Mouse (Mus musculus) forebrain, embryonic 14.5 days (tissue): ENCODE measurements at regions not wholly inside any gene's neighbourhood (a gene's known extent, or its start where the extent isn't known, plus 50 kb on each side); places are given as distances from the start of the nearest gene placed in this dataset.

Experiments
- ATAC-seq: fragments of 200-750 bp; cut with Nextera tagmentation; 2 replicates; pipeline ENCODE4 v1.8.0; 2017; ENCODE audit warnings: mild to moderate bottlenecking, moderate library complexity
- DNase-seq: peaks from one replicate; pipeline ENCODE4 v3.0.0-alpha.2; 2015; ENCODE audit warnings: low spot score
- H3K27ac ChIP-seq: fragments of 300-500 bp; sonication (generic); 2 replicates; pipeline ENCODE4 v1.5.1; 2014; ENCODE audit warnings: low read depth, mild to moderate bottlenecking, control low read depth, low read length, moderate library complexity
- H3K27me3 ChIP-seq: fragments of 300-500 bp; sonication (generic); replicated peaks from 2 replicates; pipeline ENCODE4 v1.6.1; 2014; ENCODE audit warnings: low read length, control low read depth, mixed read lengths; ENCODE audit not compliant: control insufficient read depth, insufficient read depth
- H3K36me3 ChIP-seq: fragments of 300-500 bp; sonication (generic); 2 replicates; pipeline ENCODE4 v1.6.1; 2014; ENCODE audit warnings: low read length, control low read depth; ENCODE audit not compliant: control insufficient read depth, insufficient read depth
- H3K4me1 ChIP-seq: fragments of 300-500 bp; sonication (generic); 2 replicates; pipeline ENCODE4 v1.6.1; 2014; ENCODE audit warnings: antibody characterized with exemption, low read length, control low read depth; ENCODE audit not compliant: control insufficient read depth, insufficient read depth
- H3K4me2 ChIP-seq: fragments of 300-500 bp; sonication (generic); 2 replicates; pipeline ENCODE4 v1.6.1; 2014; ENCODE audit warnings: mild to moderate bottlenecking, control low read depth, low read length
- H3K4me3 ChIP-seq: fragments of 300-500 bp; sonication (generic); 2 replicates; pipeline ENCODE4 v1.5.1; 2014; ENCODE audit warnings: low read depth, low read length, control low read depth
- H3K9ac ChIP-seq: fragments of 300-500 bp; sonication (generic); 2 replicates; pipeline ENCODE4 v1.6.1; 2014; ENCODE audit warnings: mild to moderate bottlenecking, low read length, control low read depth, moderate library complexity
- H3K9me3 ChIP-seq: fragments of 300-500 bp; sonication (generic); replicated peaks from 2 replicates; pipeline ENCODE4 v1.6.1; 2016; ENCODE audit warnings: low read length, control low read depth, mixed read lengths; ENCODE audit not compliant: control insufficient read depth
- WGBS: fragments of 180-500 bp; shearing (Covaris S2); extraction: QIAGEN DNeasy Blood & Tissue Kit; methylation state at CpG from one replicate; pipeline ENCODE4 v1.1.7; 2014; 5-methylcytosine and 5-hydroxymethylcytosine counted together

DNA sequence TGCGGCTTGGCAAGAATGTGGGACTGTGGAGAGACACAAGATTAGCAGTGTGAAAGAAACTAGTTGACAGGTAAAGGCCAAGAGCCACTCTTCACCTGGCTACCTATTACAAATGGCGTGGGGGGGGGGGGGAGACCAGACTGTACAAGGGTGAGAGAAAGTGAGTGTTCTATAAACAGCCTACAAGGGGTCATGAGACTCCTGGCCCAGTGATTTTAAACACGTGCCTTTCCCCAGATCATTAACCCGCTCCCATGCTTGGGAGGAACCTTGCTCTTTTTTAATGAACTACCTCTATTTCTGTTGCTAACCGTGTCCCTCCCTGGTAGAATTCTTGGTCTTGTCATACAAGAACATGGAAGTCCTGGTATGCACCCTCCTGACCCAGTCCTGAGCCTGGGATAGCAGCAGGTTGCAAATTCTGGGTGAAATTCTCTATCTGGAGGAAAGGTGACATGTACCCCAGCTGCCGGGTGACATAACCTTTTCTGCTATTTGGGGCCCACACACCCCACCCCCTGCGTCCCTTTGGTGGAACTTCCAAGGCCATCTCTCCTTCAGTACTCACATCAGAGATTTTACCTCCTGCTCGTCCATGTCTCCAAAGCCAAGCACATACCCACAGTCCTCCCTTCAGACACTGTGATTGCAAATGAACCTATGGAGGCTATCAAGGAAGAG lies 340.8 kb upstream of the Hs6st1 start:
- Histone ChIP-seq H3K4me2 (no peak overlapping the region), H3K9me3 (no peaks in the 10 kb centered on the region), H3K27me3 (no peaks in the 10 kb centered on the region), H3K9ac (no peak overlapping the region), H3K27ac (no peak overlapping the region), H3K36me3 (no peaks in the 10 kb centered on the region), H3K4me3 (no peak overlapping the region), H3K4me1 (no peaks in the 10 kb centered on the region)
- ATAC-seq: no peak
- WGBS: 91% methylated on average over 8 of the region's 8 CpGs
- DNase-seq: no peak

DNA sequence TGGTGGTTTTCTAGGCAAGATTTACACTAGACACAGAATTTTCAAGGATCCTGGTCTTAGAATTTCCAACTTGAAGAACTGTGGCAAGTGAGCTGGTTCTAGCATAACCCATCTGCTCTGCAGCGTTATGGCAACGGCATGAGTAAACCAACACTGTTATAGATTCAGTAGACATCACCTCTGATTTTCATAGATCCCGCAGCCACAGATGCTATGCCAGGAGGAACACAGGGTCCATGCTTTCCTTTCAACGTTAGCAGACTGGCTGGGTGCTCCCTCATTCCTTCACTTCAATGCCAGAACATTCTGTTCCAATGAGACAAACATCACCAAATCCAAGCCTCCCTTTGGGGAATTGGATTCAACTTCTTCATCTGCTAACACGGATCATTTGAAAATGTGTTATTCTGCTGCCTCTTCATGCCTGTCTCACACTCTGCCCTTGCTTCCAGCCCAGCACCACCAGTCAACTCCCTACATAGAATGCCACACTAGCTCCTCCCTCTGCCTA lies 338.4 kb upstream of the Hs6st1 start:
- DNase-seq (peak; percentile 7), ATAC-seq (no peak; the same call in 1 of the 2 replicates)
- H3K4me3 ChIP-seq: no peak overlapping the region
- 87% methylated on average over 5 of the region's 5 CpGs for WGBS
- H3K27me3 ChIP-seq: no peaks in the 10 kb centered on the region
- no peaks in the 10 kb centered on the region for H3K9me3 ChIP-seq
- no peaks in the 10 kb centered on the region for H3K4me1 ChIP-seq
- H3K4me2 ChIP-seq: no peak overlapping the region
- no peaks in the 10 kb centered on the region for H3K36me3 ChIP-seq
- H3K9ac ChIP-seq: no peak overlapping the region
- H3K27ac ChIP-seq: no peak overlapping the region

DNA sequence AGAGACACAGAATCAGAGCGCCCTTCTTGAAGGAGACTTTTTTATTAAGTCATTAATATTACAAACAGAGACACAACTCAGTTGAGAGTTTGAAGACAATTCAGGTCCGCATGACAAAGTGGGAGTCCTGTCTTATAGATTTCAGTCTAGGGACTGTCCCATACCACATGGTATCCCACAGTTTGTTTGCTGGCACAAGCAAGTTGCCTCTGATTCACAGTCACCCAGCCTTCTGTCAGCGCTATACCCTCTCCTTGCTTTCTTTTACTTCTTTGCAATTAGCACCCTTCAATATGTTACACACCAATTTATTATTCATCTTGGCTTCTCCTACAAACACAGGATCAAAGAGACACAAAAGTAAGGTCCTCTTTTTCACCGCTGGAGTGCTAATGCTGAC lies 337.9 kb upstream of the Hs6st1 start:
- Histone ChIP-seq H3K9me3 (no peaks in the 10 kb centered on the region), H3K27ac (no peak overlapping the region), H3K4me2 (no peak overlapping the region), H3K27me3 (no peaks in the 10 kb centered on the region), H3K4me1 (no peaks in the 10 kb centered on the region), H3K4me3 (no peak overlapping the region), H3K36me3 (no peaks in the 10 kb centered on the region), H3K9ac (no peak overlapping the region)
- WGBS: 72% methylated on average over 4 of the region's 4 CpGs
- ATAC-seq: no peak; the same call in 1 of the 2 replicates
- DNase-seq: peak; percentile 18

DNA sequence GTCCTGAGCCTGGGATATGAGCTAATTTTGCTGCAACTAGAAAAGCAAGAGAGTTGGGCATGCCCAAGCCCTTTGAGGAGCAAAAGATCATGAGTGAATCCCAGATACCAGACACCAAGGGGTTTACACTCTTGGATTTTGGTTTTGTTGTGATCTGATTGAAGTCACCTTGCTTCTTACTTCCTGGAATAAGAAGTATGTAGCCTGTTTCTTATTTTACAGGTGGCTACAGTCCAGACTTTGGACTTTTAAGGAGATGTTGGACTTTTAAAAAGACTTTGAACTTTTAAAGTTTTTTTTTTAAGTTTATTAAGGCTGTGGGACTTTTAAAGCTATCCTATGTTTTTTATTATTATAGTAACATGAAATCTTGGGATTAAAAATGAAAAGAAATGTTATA lies 332.0 kb upstream of the Hs6st1 start:
- Histone ChIP-seq H3K9me3 (no peaks in the 10 kb centered on the region), H3K36me3 (no peaks in the 10 kb centered on the region), H3K4me1 (no peaks in the 10 kb centered on the region), H3K4me3 (no peak overlapping the region), H3K4me2 (no peak overlapping the region), H3K9ac (no peak overlapping the region), H3K27me3 (no peaks in the 10 kb centered on the region), H3K27ac (no peak overlapping the region)
- ATAC-seq (no peak), DNase-seq (no peak)

DNA sequence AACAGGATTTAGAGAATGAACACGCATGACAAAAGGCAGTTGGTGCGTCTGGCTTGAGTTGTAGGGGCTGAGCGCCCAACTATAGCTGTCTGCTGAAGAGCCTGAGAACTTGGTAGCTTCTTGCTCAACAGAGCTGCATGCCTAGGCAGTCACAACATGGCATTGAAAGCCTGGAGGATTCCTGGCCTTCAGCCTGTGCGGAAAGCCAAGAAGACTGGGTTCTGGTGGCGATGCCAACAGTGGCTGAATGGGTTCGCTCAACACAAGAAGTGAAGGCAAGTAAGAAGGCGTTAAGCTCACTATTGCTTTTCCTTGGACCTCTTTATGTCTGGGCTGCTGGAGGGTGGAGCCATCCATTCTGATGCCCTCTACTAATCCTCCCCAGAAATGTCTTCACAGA lies 318.6 kb upstream of the Hs6st1 start:
- ATAC-seq (0 out of 2 replicates have a peak, but pooled peaks have one; percentile 4), DNase-seq (peak; percentile 19)
- peaks cover 5% of the 10 kb centered on the region for H3K4me1 ChIP-seq
- H3K4me3 ChIP-seq: no peak overlapping the region
- no peak overlapping the region for H3K4me2 ChIP-seq
- no peaks in the 10 kb centered on the region; the same call in 1 of the 2 replicates for H3K27me3 ChIP-seq
- no peaks in the 10 kb centered on the region for H3K9me3 ChIP-seq
- H3K36me3 ChIP-seq: no peaks in the 10 kb centered on the region
- no peak overlapping the region for H3K27ac ChIP-seq
- 74% methylated on average over 7 of the region's 7 CpGs for WGBS
- H3K9ac ChIP-seq: no peak overlapping the region

DNA sequence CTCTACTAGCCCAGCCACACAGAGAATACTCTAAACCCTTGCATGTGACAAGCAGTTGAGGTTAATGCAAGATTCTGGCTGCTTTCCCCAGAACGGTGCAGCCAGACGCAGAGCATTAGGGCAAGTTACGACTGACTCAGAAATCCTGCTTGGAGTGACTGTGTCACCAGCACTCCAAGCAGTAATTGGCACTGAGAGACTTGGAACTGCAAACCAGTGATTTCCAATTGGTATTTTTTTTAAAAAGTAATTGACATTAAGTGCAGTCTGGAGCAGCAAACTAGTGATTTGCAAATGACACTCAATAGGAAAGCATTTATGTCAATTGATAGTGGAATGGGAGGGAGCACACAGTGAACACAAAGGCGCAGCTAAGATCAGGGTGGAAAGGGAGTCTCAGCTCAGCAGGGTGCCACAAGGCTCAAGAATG lies 318.1 kb upstream of the Hs6st1 start:
- DNase-seq (peak; percentile 81), ATAC-seq (peak; percentile 79)
- Histone ChIP-seq H3K27me3 (no peaks in the 10 kb centered on the region; the same call in 1 of the 2 replicates), H3K27ac (no peak overlapping the region), H3K4me1 (peaks cover 5% of the 10 kb centered on the region), H3K9me3 (no peaks in the 10 kb centered on the region), H3K4me3 (no peak overlapping the region), H3K9ac (no peak overlapping the region), H3K4me2 (no peak overlapping the region), H3K36me3 (no peaks in the 10 kb centered on the region)
- WGBS: 11% methylated on average over 4 of the region's 4 CpGs

DNA sequence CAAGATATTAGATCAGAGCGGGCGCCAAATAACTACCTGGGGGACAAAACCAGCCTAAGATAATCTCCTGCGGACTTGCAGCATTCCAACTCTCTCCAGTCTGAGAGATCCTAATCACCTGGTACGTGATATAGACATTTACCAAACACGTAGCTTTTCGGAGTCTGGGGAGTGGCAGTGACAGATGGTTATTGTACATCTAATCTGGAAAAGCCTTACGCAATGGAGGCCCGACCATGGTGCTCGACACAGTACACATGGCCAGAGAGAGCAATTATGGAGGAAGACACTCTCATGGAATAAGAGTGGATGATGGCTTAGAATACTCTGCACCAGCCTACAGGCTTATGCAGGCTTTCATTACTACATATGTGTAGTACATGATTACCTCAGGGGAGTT lies 315.6 kb upstream of the Hs6st1 start:
- 94% methylated on average over 9 of the region's 9 CpGs for WGBS
- Histone ChIP-seq H3K9me3 (0 out of 2 replicates have a peak, but pooled peaks cover 2% of the 10 kb centered on the region), H3K27me3 (no peaks in the 10 kb centered on the region), H3K27ac (no peak overlapping the region), H3K4me3 (no peak overlapping the region), H3K4me1 (peaks cover 5% of the 10 kb centered on the region), H3K4me2 (no peak overlapping the region), H3K9ac (no peak overlapping the region), H3K36me3 (no peaks in the 10 kb centered on the region)
- ATAC-seq (no peak), DNase-seq (no peak)

DNA sequence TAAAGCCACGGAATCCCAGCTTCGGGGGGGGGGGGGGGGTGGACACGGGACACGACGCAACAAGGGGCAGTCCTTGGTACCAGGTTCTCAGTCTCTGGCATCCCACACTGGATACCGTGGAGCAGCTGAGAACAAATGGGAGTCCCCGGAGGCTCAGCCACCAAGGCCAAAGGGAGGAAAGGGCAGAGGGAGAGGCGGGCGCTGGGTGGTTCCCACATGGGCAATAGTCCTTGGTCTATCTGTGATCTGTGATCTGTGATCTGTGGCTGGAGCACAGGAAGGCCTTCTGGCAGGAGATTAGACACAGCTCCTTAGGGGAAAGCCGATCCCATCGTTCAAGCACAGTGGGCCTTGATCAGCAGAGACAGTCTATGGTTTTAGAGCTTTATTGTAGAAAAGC lies 314.0 kb upstream of the Hs6st1 start:
- Histone ChIP-seq H3K4me2 (no peak overlapping the region), H3K9ac (no peak overlapping the region)

DNA sequence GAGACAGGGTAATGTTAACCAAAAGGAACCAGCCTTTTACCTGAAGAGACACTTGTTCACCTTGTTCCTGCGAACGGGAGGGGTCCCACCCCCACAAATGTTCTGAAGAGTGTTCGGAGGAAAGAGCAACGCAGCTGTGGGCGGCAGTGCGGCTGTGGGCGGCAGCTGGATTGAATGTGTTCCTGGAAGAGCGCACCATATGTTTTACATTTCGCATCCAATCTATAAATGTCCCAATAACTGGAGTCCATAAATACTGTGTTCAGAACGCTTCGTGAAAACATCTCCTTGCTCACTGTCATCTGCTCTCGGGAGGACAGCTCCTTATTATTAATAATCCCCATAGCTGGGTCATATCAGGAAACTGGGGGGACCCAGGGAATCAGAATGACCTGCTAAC lies 309.2 kb upstream of the Hs6st1 start:
- Histone ChIP-seq H3K27me3 (no peaks in the 10 kb centered on the region), H3K9ac (no peak overlapping the region), H3K4me1 (no peaks in the 10 kb centered on the region), H3K36me3 (no peaks in the 10 kb centered on the region), H3K9me3 (0 out of 2 replicates have a peak, but pooled peaks cover 2% of the 10 kb centered on the region), H3K27ac (no peak overlapping the region), H3K4me3 (no peak overlapping the region), H3K4me2 (no peak overlapping the region)
- WGBS: 92% methylated on average over 12 of the region's 12 CpGs
- DNase-seq (no peak), ATAC-seq (no peak)

More for the DNA sequence above, 314.0 kb upstream of the Hs6st1 start:
- H3K27me3 ChIP-seq: no peaks in the 10 kb centered on the region
- DNase-seq (no peak), ATAC-seq (no peak)
- peaks cover 5% of the 10 kb centered on the region for H3K4me1 ChIP-seq
- 0 out of 2 replicates have a peak, but pooled peaks cover 2% of the 10 kb centered on the region for H3K9me3 ChIP-seq
- no peaks in the 10 kb centered on the region for H3K36me3 ChIP-seq
- 88% methylated on average over 7 of the region's 11 CpGs for WGBS
- no peak overlapping the region for H3K4me3 ChIP-seq
- H3K27ac ChIP-seq: no peak overlapping the region
